Mouse (Mus musculus) layer of hippocampus, adult 9-11 months (tissue): ENCODE measurements around the gene Naga.
A peak's percentile ranks its signal among the peaks of the same experiment; 100 is the strongest.

ENCODE experiments used
- DNase-seq: peaks from one replicate; pipeline ENCODE4 v3.0.0; 2022

Naga gene

DNA sequence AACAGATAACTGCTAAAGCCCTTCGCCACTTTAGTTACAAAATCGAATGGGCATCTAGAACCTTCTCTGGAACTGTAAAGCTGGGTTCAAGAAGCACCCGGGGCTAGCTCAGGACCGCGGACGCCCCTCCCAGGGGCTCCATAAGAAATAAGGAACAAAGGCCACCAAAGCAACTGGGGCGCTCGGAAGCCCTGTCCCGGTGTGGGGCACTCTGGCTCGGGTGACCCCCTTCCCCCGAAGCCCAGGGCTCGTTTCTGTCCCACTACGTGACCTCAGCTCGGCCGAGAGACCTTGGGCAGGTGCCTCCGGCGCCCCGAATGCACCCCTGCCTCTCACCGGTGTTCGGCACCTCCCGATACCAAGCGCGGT lies 15.0 kb upstream of the Naga start:
- no peak for DNase-seq

DNA sequence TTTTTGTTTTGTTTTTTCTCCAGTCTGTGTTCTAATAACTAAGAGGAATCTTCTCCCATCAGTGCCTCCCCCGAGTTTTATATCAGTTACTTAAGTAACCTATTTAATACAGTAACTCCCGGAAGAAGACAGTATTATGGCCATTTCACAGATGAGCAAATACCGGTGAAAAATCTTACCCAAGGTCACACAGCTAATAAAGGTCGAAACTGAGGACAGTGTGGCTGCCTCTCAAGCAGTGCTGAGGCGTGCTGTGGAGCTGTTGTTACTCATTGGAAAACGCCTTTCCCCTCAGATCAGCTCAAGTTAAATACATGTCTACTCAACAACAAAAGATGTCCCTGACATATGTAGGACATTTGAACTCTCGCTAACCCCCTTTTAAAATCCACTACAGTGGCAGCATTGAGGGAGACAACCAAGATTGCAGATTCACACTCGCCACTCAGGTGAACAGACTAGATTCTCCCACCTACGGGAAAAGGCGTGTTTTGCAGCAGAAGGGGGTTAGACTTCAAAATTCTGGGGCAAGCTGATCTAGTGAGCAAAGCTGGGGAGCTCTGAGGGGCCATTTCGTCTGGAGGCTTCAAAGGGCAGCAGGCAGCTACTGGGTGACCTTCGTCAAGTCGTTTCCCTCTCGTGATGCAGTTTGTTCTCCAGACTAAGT lies 14.5 kb upstream of the Naga start:
- no peak for DNase-seq

DNA sequence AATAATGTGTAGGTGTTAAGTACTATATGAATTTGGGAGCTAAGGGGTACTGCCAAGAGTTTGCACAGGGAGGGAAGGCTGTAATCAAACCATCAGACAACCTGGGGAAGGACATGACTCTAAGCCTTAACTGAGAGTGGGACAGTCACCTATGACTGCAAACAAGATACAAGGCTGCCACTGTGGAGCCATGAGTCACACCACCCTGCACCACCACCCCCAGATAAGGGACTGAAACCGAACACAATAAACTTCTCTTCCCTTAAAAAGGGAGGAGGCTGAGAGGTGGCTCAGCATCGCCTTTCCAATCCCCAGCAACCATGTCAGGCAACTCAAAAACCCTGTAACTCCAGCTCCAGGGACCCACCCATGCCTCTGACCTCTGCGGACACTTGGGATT lies 12.8 kb upstream of the Naga start:
- no peak for DNase-seq

DNA sequence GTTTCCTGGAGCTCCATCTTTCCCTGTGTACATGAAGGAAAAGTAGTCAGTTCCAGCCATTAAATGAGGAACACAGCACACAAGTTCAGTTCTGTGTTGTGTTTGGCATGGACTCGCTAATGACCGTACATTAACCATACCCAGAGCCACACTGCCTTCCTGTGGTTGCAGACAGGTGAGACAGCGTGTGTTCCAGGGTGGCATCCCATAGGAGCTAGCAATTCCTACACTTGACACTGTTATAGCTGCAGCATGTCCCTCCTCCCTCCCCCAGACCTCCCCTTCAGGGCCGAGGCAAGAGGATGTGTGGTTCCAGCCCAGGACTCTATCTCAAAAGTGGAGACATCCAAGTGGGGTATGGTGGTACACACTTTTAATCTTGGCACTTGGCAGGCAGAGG lies 11.6 kb upstream of the Naga start:
- no peak for DNase-seq

DNA sequence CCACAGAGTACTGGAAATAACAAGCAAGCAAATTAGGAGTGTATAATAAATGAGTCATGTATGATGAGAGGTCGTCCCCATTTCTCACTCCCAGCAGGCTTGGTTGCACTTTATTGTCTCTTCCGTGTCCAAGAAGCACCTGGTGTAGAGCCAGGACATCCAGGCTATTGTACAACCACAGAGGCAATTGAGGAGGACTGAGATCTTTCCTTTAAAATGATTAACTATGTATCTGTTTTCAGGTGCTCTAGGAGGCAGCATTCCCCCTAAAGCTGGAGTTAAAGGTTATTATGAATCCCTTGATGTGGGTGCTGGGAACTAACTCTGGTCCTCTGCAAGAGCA lies 10.2 kb upstream of the Naga start:
- no peak for DNase-seq

DNA sequence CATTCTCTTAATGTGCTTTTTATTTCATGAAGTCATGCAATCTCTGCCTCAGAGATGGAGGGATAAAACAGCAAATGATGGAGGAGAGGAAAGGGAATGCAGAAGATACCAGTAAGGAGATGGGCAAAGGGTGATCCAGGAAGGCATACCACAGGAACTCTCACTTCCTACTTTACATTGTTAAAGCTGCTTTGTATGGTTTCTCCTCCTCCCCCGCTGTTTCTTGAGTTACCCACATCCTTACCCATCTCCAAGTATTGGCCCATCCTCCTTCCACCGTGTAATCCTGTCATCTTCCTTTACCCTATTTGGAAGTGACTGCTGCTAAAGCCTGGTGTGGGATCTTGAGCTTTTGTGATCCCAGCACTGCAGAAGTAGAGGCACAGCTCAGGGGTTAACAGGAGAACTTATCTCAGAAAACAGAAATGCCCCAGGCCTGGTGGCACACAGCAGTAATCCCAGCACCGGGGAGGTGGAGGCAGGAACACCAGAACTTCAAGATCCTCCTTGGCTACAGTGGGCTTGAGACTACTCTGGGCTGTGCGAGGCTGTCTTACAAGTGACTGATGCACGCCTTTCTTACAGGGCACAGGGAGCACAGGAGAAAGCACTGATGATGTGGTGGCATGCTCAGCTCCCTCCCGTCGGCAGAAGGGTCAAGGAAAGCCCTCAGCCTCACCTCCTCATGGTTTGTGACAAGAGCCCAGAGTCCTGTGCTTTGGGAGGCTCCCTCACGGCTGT lies 9.7 kb upstream of the Naga start:
- DNase-seq = no peak

- no peak for DNase-seq
Observed at GRCm38 (mm10) chr15:82347852-82348251, 9.1 kb upstream of the Naga start.

GRCm38 (mm10) chr15:82347303-82347676 lies 8.6 kb upstream of the Naga start:
- no peak for DNase-seq

DNA sequence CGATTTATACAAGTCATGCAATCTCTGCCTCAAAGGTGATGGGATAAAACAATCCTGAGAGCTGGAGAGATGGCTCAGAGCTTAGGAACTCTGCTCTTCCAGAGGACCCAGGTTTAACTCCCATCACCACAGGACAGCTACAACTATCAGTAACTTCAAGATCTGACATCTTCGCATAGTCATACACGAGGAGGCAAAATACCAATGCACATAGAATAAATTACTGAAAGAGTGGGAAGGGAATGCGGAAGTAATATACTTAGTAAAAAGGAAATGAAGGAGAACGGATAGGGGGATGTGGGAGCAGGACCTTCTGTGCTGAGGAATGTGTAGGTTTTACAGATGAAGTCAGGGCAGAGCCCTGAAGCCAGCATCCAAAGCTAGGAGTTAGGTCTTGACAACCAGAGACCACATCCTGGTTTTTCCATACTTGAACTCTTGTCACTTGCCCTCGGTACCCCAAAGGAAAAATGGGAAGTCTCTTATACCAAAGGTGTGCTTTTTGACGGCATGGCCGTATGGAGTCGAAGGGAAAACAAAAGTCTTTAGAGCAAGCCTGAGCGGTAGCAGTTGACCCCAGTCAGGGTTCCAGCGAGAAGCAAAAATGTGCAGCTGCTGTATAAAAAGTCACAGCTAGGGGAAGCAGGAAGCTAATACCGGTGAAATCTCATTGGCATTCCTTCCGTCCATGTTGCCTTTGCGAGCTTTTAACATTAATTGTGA lies 8.0 kb upstream of the Naga start:
- DNase-seq = no peak

DNA sequence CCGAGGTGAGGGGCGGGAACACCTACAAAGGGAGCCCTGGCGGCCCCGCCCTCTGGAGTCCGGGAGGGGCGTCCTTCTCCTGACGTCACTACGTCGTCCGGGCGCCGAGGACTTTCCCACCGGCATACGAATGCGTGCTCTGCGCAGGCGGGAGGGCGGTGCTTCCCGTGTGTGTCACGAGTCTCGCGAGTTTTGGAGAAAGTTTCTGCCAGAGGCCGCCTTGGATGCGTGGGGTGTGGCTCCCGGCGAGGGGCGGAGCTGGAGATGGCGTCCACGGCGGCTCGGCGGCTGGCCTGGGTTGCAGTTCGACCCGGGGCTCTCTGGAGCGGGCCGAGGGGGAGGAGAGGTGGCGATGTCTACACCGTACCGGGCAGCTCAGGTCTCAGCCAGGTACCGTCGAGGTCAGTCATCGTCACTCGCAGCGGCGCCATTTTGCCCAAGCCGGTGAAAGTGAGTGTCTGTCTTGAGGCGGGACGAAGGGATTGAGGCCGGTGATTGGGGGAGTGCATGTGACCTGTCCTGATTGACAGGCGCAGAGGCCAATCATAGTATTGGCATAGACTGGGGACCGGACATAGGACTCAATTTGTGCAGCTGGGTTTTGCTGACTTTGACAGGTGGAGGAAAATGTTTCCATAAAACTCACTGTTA lies 7.2 kb upstream of the Naga start:
- peak; percentile 98 for DNase-seq

GRCm38 (mm10) chr15:82344971-82345370 lies 6.2 kb upstream of the Naga start:
- DNase-seq = no peak

DNA sequence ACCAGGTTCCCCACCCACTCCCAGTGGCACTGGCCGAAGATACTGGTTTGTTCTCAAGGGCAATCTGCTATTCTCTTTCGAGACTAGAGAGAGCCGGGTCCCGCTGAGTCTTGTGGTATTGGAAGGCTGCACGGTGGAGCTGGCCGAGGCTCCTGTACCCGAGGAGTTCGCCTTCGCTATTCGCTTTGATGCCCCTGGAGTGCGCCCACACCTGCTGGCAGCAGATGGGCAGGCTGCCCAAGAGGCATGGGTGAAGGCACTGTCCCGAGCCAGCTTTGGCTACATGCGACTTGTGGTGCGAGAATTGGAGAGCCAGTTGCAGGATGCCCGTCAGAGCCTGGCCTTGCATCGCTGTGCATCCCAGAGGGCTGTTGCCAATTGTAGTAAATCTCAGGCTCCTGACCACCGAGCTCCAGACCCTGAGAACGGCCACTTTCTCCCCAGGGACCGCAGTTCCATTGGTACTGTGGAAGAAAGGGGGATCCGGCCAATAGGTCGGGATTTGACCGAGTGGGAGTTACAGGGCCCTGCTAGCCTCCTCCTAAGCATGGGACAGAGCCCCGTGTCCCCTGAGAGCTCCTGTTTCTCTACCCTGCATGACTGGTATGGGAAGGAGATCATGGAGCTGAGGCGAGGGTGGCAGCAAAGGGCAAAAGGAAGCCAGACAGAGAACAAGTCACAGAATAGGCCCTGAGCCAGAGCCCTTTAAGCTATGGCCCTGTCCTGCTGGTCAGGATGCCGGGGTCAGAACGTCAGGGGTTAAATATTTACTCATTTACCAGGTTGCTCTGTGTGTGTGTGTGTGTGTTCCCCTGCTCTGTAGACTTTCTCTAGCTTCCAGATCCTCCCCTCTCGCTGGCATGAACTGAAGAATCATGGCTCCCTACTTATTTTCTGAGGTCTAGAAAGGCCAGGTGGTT lies 4.9 kb upstream of the Naga start:
- no peak for DNase-seq

DNA sequence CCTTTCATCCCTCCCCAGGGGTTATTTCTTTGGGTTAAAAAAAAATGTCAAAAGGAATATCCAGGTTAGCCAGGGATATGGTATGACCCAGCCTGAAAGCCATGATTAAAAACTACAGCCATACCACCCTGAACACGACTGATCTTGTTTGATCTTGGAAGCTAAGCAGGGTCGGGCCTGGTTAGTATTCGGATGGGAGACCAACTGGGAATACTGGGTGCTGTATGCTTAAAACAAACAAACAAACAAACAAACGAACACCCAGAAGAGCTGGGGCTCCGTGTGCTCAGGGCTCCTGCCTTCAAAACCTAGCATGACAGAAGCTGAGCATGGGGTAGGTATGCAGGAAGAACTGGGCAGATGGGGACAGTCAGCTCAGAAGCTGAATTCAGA lies 3.8 kb upstream of the Naga start:
- DNase-seq = no peak

- no peak for DNase-seq
Observed at GRCm38 (mm10) chr15:82341675-82342542, 3.2 kb upstream of the Naga start.

DNA sequence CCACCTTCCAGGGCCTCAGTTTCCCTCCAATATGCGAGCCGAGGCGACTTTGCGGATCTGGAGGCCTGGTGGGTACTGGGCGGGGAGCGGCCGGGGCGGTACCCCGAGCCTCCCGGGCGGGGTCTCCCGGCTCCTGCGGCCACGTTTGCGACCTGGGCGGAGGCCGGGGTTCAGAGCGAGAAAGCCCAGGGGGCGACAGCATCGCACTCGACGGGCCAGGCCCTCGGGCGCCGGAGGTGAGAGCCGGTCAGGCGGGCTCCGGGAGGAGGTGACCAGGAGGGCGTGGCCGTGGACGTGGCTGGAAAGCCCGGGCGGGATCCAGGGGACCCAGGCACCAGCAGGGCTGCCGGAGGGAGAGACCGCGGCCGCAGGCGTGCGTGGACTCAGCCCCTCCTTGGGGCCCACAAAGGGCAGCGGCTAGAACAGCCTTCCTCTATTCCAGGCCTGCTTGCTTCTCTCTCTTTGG lies 2.3 kb upstream of the Naga start:
- DNase-seq = no peak

DNA sequence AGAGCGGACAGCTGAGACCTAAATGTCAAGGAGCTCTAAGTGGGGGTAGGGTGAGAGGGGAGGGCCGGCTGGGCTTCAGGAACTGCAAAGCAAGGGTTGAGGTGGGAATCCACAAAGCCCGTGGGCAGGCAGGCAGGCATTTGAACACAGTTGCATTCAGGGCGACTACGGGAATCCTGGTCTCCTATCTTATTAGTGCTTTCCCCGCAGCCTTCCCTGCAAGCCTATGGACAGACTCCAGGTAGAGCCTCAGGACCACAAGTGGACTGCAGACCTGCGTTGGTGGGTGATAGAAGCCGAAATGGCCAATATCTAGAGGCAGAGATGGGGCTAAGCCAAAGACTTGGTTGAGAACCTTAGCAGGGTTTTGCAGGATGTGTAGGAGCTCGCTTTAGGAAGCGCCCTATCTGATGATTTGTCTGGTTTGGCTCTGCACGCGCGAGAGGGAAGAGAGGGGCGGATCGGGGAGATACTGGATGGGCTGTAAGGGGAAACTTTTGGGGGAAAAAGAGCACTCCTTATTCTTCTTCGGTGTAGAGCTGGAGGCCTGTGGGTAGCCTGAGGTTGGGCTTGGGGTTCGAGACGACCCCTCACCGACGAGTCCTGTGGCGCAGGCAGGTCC lies 1.8 kb upstream of the Naga start:
- DNase-seq = no peak

GRCm38 (mm10) chr15:82339634-82340254 lies 1.0 kb upstream of the Naga start:
- no peak for DNase-seq

DNA sequence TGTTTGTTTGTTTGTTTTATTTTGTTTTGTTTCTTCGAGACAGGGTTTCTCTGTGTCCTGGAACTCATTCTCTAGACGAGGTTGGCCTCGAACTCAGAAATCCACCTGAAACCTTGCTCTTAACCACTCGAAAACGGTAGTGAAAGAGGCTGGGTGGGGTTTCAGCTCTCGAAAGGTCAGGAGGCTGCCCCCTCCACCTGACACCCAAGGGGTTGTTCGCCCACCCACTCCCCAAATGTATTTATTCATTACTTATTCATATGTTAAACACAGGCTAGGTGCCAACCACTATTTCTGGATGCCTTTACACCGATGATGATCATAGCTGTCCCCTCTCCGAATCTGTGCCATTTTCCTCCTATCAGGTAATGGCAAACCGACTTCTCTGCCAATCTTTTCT lies 425 bp upstream of the Naga start:
- no peak for DNase-seq

DNA sequence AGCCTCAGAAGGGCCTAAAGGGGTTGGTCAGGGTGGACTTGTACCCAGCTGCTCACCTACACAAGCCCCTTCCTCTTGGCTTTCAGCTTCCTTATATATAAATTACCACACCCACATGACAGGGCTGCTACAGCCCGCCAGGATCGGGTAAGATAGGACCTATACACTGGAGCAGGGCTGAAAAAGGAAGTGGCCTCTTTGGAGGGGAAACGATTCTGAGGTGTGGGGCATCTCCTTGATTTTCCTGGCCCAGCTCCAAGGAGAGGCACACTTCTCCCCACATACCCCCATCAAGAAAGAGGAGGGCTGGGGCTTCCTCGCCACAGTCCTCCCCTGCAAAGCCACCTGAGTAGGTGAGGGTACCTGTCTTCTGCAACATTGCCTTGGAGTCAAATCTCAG lies 850 bp downstream of the Naga start:
- DNase-seq = no peak

DNA sequence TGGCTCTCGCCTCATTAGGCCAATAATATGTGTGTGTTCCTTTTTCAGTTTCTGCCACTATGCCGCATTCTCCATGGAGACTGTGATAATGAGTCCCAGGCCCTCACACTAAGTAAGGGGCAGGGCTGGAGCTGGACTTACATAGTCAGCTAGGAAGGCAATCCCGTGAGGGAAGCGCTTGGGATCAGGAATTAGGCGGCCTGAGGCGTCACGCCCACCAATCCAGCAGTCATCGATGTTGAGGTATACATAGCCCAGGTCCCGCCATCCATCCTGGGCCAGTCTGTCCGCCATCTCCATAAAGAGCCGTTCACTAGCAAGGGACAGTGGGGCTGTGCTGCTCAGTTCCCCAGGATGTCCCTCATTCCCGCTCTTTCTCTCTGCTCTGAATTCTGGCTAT lies 2.1 kb downstream of the Naga start:
- no peak for DNase-seq

DNA sequence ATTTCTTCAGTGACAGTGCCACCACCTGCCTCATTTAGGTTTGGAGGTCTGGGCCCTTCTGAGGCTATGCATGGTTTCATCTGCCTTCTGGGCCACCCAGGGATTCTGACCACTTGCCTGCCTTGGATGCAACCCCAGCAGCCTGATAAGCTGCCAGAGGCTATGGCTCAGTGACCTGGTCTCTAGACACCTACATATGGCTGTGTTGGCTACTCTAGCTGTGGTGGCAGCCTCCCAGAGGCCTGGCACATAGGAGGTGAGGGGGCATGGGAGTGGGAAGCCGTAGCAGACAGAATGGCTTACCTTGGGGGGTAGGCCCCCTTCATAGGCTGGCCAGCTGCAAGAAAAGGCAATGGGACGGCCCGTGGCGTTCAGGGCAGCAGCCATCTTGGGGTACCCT lies 3.5 kb downstream of the Naga start:
- no peak for DNase-seq
